Mouse (Mus musculus) adrenal gland, postnatal 25 days (tissue): ENCODE data around the gene Dpysl5. TPM values are rescaled to one million over a fixed set of nuclear protein-coding genes. Genes with fewer than 3 reads are reported as not detected.
A peak's percentile ranks its signal among the peaks of the same experiment; 100 is the strongest.
"Not testable (repeated sequence)": the region's sequence is repeated elsewhere in the genome, so short reads cannot be mapped to it uniquely, and the experiment has no call there.

ENCODE experiments used
- DNase-seq: peaks from one replicate; pipeline ENCODE4 v3.0.0; 2021; ENCODE audit warnings: mixed read lengths
- long read RNA-seq: library from polyadenylated mRNA; stranded (forward); transcript quantifications from one replicate; pipeline ENCODE4 v2.0.0, GENCODE M21; 2021
- total RNA-seq: library from RNA; stranded (reverse); gene quantifications from 2 replicates; pipeline ENCODE4 v1.2.3, GENCODE M21; 2021

Dpysl5 gene
- total RNA-seq, result 0.57 and 1.3 TPM in 2 replicates
- long read RNA-seq, result 0 reads

GRCm38 (mm10) chr5:30711147-30712001 lies at the start of gene Dpysl5:
Gene Dpysl5, plus strand, starts transcription at chr5:30711564.
- DNase-seq, result peak; percentile 79

- DNase-seq, result no peak
Observed at GRCm38 (mm10) chr5:30665360-30665759, 46.0 kb upstream of the Dpysl5 start.

DNA sequence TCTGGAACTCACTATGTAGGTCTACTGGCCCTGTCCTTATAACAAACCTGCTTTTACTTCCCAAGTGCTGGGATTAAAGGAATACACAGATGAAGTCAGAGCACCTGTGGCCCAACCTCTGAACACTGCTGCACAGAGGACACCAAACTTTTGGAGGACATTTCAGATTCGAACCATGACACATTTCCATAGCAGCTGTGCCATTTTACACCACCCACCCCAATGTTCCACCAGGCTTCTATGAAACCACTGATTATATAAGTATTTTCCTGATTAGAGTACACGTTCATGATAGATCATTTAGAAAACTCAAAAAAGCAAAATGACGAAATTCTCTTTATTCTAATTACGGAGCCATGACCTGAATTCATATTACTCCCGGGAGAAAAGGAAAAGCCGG lies 45.4 kb upstream of the Dpysl5 start:
- DNase-seq, result no peak

GRCm38 (mm10) chr5:30666391-30667195 lies 44.8 kb upstream of the Dpysl5 start, which contains the start of gene Cenpa:
Gene Cenpa, plus strand, starts transcription at chr5:30666777.
- DNase-seq, result peak; percentile 78

- no peak for DNase-seq
Observed at GRCm38 (mm10) chr5:30667215-30667614, 44.1 kb upstream of the Dpysl5 start.

DNA sequence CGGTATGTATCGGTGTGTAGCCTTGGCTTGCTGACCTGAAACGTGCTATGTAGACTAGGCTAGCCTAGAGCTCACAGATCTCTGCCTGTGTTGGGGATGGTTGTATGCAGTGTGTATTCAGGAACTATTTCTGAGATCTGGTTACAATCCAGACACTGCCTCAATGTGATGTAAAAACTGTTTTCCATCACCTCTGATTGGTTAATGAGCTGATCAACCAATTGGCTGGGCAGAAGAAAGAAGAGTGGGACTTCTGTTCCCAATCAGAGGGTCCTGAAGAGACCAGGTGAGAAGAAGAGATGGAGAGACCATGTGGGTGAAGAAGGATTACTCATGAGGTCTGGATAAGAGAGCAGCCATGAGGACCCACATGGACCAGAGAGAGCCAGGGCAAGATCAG lies 43.7 kb upstream of the Dpysl5 start:
- DNase-seq, result no peak

DNA sequence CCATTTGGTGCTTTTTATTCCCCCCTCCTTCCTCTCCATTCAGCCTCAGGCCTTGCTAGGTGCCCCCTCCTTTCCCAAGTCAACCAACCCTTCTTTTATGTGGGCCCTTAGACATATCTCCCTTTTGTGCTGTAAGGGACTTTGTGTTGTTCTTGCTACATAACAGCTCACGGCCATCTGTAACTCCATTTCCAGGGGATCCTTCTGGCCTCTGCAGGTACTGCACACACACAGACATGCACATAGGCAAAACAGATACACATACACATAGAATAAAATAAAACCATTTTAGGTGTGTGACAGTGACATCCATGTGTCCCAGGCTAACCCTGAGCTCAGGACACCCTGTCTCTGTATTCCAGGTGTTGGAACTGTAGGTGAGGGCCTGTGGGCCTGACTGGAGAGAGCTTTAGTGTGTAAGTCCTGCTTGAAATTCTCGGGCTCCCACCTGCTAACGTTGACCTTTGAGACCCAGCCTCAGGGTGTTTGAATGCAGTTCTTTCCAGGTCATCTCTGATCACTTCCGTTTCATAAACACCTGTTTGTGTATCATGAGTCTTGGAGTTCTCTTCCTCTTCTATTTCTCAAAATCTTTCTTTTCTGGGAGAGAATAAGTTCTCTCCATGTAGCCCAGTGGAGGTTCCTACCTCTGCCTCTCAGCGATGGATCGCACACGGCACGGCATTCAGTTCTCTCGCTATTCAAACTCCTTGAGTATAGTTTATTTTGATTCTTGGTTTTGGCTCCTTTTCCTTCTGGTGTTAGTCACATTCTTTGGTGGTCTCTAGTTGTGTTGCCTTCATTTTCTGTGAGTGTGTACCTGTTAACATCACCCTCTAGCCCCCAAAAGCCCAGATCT lies 42.5 kb upstream of the Dpysl5 start:
- DNase-seq, result no peak

- DNase-seq, result no peak
Observed at GRCm38 (mm10) chr5:30669496-30669830, 41.9 kb upstream of the Dpysl5 start.

DNA sequence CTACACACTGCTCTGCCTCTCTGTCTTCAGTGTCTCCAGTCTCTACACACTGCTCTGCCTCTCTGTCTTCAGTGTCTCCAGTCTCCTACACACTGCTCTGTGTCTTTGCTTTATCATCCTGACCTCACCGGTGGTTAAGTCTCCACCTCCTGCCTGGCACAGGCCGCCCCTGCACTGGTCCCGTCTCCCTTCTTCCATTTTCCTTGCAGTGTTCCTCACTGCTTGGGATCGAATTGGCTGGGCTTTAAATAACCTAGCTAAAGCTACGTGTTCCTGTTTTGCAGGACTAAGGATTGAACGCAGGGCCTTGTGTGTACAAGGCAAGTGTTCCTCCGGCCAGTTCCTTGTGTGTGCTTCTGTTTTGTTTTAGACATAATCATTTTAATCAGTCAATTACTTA lies 41.3 kb upstream of the Dpysl5 start:
- no peak for DNase-seq

- no peak for DNase-seq
Observed at GRCm38 (mm10) chr5:30674001-30674400, 37.4 kb upstream of the Dpysl5 start.

DNA sequence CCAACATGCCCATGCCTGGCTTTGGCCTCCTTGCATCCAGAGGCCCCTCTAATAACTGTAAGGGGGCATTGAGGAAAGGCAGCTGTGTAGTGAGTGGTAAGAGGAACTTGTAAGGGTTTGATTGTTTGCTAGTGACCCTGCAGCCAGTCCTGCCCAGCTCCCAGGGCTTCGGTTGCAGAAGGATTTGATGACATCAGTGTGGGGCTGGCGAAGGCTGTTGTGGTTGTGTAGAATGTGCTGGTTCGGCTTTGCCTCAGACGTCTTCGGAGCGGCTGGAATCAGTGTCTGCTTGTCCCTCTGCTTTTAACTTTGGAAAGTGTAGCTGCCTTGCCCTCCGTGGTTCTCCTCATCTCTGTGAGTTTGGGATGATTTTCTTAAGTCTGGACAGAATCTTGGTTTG lies 34.6 kb upstream of the Dpysl5 start:
- DNase-seq, result no peak

DNA sequence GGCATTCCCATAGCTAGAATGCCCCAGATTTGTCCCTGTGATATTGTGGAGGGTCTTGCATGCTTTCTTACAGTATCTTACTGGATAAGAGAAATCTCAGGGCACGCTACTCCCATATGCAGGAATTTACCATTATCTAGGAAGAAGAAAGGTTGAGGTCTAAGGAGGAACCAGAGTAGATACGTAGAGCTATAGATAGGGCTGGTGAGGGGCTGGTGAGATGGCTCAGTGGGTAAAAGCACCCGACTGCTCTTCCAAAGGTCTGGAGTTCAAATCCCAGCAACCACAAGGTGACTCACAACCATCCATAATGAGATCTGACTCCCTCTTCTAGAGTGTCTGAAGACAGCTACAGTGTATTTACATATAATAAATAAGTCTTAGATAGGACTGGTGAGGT lies 33.3 kb upstream of the Dpysl5 start:
- not testable (repeated sequence) for DNase-seq

DNA sequence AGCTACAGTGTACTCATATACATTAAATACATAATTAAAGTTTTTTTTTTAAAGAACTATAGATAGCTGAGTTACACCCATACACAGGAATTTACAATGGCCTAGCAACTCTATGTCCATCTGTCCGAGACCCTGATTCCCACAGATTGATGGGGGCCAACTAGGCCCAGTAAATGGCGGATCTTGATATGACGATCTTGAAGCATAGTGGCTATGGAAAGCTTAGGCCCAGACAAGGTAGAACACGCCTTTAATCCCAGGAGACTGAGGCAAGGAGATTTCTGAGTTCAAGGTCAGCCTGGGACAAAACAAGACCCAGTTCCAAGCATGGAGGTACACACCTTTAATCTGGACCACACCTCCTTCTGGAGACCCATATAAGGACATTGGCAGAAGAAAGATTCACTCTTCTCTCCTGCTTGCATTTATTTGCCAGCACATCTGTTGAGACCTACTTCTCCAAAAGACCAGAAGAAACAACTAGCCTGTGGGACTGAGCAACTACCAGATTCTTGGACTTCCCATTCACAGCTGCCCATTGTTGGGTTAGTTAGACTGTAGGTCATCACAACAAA lies 32.6 kb upstream of the Dpysl5 start:
- DNase-seq, result no peak

DNA sequence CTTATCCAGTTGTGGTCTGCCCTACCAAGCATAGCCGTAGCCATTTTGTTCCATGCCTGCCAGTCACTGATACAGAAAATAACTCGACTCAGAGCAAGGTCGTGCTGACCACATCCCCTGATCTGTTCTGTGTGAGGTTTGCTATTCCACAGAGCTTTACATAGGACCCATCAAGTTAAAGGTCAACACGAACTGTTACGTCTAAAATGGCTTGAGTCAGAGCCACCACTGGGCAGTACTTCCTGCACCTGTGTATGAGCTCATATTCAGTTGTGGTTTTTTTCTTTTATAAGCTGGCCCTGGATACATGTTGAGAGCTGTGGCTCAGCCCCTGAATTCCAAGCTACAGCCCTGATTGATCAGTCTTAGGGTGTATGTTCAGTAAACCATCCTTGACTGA lies 31.8 kb upstream of the Dpysl5 start:
- DNase-seq, result no peak

DNA sequence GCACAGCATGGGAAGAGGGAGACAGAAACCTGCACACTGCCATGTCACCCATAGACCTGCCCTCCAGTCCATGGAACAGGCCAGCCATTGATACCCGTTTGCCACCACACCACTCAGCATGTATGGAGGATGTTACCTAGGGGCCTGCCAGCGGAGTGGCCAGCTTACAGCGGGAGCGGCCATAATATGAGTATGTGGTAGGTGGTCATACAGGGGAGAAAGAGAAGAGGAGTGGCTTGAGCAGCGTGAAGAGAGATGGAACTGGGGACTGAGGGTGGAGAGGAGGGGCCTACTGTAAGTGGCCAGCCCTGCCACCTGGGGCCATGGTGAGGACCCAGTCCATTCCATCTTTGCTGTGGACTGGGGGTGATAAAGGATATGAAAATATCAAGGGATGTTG lies 29.4 kb upstream of the Dpysl5 start:
- DNase-seq, result no peak

DNA sequence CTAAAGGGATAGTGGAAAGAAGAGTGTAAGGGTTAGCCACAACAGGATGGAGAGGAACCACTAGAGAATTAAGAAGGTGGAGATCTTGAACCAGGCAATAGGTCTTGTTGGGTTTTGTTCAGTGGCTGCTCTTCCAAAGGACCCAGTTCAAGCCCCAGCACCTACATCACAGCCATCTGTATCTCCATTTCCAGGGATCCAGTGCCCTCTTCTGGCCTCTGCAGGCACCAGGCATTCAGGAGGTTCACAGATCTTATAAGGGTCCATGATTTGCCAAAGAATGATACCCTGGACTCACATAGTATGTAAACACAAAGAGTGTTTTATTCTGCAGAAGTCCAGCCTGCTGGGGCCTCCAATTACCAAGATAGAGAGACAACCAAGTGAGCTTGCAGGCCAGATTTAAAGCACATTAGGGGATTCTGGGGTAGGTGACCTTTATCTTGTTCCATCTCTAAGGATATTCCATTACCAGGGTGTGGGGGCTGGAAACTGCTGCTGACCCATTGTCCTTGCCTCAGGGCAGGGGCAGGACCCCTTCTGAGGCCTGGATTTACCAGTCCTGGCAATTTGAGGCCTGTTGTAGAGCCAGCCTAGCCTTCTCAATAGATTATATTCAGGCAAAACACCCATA lies 28.3 kb upstream of the Dpysl5 start:
- no peak for DNase-seq

- DNase-seq, result no peak
Observed at GRCm38 (mm10) chr5:30683993-30684392, 27.4 kb upstream of the Dpysl5 start.

- no peak for DNase-seq
Observed at GRCm38 (mm10) chr5:30686781-30687180, 24.6 kb upstream of the Dpysl5 start.

- DNase-seq, result no peak
Observed at GRCm38 (mm10) chr5:30700361-30701000, 10.9 kb upstream of the Dpysl5 start.

DNA sequence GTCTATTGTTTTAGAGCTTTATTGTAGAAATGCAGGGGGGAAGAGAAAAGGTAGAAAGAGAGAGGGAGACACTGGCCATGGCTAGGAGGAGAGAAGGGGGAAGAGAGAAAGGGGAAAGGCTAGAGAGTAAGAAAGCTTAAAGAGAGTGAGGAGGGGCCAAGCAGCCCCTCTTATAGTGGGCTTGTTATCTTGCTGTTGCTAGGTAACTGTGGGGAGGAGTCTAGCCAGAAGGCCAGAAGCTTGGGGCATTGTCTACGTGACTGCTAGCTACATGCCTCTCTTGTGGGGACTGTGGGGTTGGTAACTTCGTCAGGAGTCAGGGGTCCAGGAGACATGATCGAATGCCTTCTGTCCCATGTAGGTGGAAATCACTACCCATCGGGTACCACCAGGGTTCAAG lies 10.0 kb upstream of the Dpysl5 start:
- DNase-seq, result not testable (repeated sequence)

DNA sequence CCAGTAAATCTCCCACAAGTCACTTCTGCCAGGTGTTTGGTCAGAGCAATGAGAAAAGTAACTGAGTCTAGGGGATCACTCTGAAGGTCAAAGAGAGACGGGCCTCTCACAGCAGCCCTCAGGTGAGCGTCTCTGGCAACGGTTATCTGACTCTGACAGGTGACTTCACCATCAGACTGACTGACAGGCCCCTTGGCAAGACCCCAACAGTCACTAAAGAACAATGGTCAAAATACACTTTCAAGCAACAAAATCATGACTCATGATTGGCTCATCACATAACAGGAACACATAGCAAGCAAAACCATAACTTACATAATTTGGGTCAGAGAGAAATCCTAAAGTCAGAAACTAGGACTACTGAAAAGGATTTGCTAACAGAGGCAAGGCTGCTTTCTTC lies 9.5 kb upstream of the Dpysl5 start:
- no peak for DNase-seq
